Mouse (Mus musculus): ENCODE results near the gene Cacnb4. TPM values are rescaled to one million over a fixed set of nuclear protein-coding genes. Genes with fewer than 3 reads are reported as not detected.

Gene Cacnb4
- polyA plus RNA-seq, 1 experiment from 2014 or later = 2.0 TPM

GRCm38 (mm10) chr2:52544527-52544926 lies 132.1 kb downstream of the Cacnb4 start:
- H3K4me3 ChIP-seq (ENCODE audit: low read length) = no peak overlapping the region
- no peaks in the 10 kb centered on the region for H3K27me3 ChIP-seq (ENCODE audit: insufficient read depth, low read length)
- H3K9ac ChIP-seq (replicated peaks; ENCODE audit: low read length) = no peak overlapping the region
- WGBS = 65% methylated on average over 2 of the region's 2 CpGs
- ATAC-seq (ENCODE audit: low FRiP score, low TSS enrichment) = no peak
- no peak overlapping the region for H3K4me2 ChIP-seq (replicated peaks; ENCODE audit: low read depth, low read length)
- H3K4me1 ChIP-seq (ENCODE audit: insufficient read depth, low read length) = no peaks in the 10 kb centered on the region
- no peak overlapping the region for H3K27ac ChIP-seq (ENCODE audit: low read length)
- H3K36me3 ChIP-seq (ENCODE audit: insufficient read depth, low read length) = no peaks in the 10 kb centered on the region
- H3K9me3 ChIP-seq (ENCODE audit: low read length) = no peaks in the 10 kb centered on the region

- Histone ChIP-seq H3K36me3 (ENCODE audit: insufficient read depth, low read length) (no peaks in the 10 kb centered on the region), H3K4me1 (ENCODE audit: insufficient read depth, low read length) (no peaks in the 10 kb centered on the region), H3K9ac (replicated peaks; ENCODE audit: low read length) (no peak overlapping the region), H3K27ac (ENCODE audit: low read length) (no peak overlapping the region), H3K27me3 (ENCODE audit: insufficient read depth, low read length) (no peaks in the 10 kb centered on the region), H3K9me3 (ENCODE audit: low read length) (no peaks in the 10 kb centered on the region), H3K4me3 (ENCODE audit: low read length) (no peak overlapping the region), H3K4me2 (replicated peaks; ENCODE audit: low read depth, low read length) (no peak overlapping the region)
- no peak for ATAC-seq (ENCODE audit: low FRiP score, low TSS enrichment)
- WGBS = 94% methylated on average over 4 of the region's 4 CpGs
These were observed 135.6 kb downstream of the Cacnb4 start for GRCm38 (mm10) chr2:52541068-52541467.

DNA sequence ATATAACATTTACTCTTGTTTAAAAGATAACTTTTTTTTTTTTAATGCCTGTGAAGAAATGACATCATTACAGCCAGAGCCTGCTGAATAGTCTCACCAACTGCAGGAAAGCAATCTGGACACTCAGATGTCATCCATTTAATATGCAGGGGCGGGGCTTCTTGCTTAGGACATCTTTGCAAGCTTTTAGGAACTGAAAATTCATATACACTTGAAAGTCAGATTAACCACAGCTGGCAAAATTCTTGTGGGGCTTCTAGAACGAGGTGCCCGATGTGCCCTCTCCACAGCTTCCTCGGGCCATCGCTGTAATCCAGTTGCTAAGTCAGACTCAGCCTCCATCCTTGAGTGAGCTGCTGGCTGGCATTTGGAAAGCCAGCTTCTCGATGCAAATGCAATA lies 137.3 kb downstream of the Cacnb4 start:
- H3K4me3 ChIP-seq (ENCODE audit: low read length) = no peak overlapping the region
- H3K4me2 ChIP-seq (replicated peaks; ENCODE audit: low read depth, low read length) = no peak overlapping the region
- H3K36me3 ChIP-seq (ENCODE audit: insufficient read depth, low read length) = no peaks in the 10 kb centered on the region
- no peak for ATAC-seq (ENCODE audit: low FRiP score, low TSS enrichment)
- H3K9me3 ChIP-seq (ENCODE audit: low read length) = no peaks in the 10 kb centered on the region
- WGBS = 86% methylated on average over 6 of the region's 6 CpGs
- no peaks in the 10 kb centered on the region for H3K27me3 ChIP-seq (ENCODE audit: insufficient read depth, low read length)
- H3K9ac ChIP-seq (replicated peaks; ENCODE audit: low read length) = no peak overlapping the region
- H3K4me1 ChIP-seq (ENCODE audit: insufficient read depth, low read length) = no peaks in the 10 kb centered on the region
- no peak overlapping the region for H3K27ac ChIP-seq (ENCODE audit: low read length)

- H3K27me3 ChIP-seq (ENCODE audit: insufficient read depth, low read length) = no peaks in the 10 kb centered on the region
- H3K27ac ChIP-seq (ENCODE audit: low read length) = no peak overlapping the region
- H3K36me3 ChIP-seq (ENCODE audit: insufficient read depth, low read length) = no peaks in the 10 kb centered on the region
- no peak overlapping the region for H3K4me2 ChIP-seq (replicated peaks; ENCODE audit: low read depth, low read length)
- no peak overlapping the region for H3K9ac ChIP-seq (replicated peaks; ENCODE audit: low read length)
- H3K4me3 ChIP-seq (ENCODE audit: low read length) = no peak overlapping the region
- WGBS = 88% methylated on average over 3 of the region's 3 CpGs
- no peak for ATAC-seq (ENCODE audit: low FRiP score, low TSS enrichment)
- H3K4me1 ChIP-seq (ENCODE audit: insufficient read depth, low read length) = no peaks in the 10 kb centered on the region; the same call in 1 of the 2 replicates
- no peaks in the 10 kb centered on the region for H3K9me3 ChIP-seq (ENCODE audit: low read length)
These were observed 139.0 kb downstream of the Cacnb4 start for GRCm38 (mm10) chr2:52537645-52538044.

- Histone ChIP-seq H3K27ac (ENCODE audit: low read length) (no peak overlapping the region), H3K9ac (replicated peaks; ENCODE audit: low read length) (no peak overlapping the region), H3K27me3 (ENCODE audit: insufficient read depth, low read length) (no peaks in the 10 kb centered on the region), H3K4me3 (ENCODE audit: low read length) (no peak overlapping the region), H3K4me2 (replicated peaks; ENCODE audit: low read depth, low read length) (no peak overlapping the region), H3K36me3 (ENCODE audit: insufficient read depth, low read length) (no peaks in the 10 kb centered on the region), H3K9me3 (ENCODE audit: low read length) (no peaks in the 10 kb centered on the region), H3K4me1 (ENCODE audit: insufficient read depth, low read length) (no peaks in the 10 kb centered on the region; the same call in 1 of the 2 replicates)
- 64% methylated on average over 9 of the region's 9 CpGs for whole genome bisulfite sequencing
- no peak for ATAC-seq (ENCODE audit: low FRiP score, low TSS enrichment)
These were observed 139.5 kb downstream of the Cacnb4 start for GRCm38 (mm10) chr2:52537155-52537554.

DNA sequence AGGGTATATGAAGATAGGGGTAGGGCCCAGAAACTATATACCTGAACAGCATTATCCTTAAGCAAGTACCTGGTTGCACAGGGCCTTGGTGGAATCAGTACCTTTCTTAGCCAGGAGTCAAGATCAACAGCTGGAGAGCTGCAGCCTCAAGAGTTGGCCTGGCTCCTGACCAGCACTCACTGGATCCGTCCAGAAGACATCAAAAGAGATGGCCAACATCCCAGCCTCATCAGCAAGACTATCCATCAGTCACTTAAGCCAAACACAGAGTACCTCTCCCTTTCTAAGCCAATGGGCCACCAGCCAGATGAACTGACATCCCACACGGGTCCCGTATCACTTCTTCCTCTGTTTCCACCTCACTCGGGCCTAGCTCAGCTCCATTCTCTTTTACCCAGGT lies 140.1 kb downstream of the Cacnb4 start:
- H3K36me3 ChIP-seq (ENCODE audit: insufficient read depth, low read length) = no peaks in the 10 kb centered on the region
- ATAC-seq (ENCODE audit: low FRiP score, low TSS enrichment) = no peak
- 79% methylated on average over 4 of the region's 4 CpGs for WGBS

DNA sequence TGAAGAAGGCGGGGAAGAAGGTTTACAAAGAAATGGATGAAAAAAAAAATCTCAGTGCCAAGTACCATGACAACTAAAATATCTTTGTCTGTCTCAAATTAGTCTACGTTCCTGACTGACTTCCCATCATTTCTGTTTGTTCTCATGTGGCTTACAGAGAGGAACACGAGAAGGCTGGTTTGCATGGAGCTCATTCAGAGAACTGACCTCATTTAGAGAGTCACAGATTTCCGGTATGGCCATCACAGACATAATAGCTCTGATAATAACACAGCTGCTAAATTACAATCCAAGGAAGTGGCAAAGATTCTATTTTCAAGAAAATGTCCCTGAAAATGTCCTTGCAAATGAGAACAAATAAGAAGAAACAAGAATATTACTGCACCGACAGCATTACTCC lies 142.9 kb downstream of the Cacnb4 start:
- H3K27me3 ChIP-seq (ENCODE audit: insufficient read depth, low read length) = no peaks in the 10 kb centered on the region
- H3K36me3 ChIP-seq (ENCODE audit: insufficient read depth, low read length) = no peaks in the 10 kb centered on the region
- H3K4me2 ChIP-seq (replicated peaks; ENCODE audit: low read depth, low read length) = no peak overlapping the region
- no peaks in the 10 kb centered on the region for H3K9me3 ChIP-seq (ENCODE audit: low read length)
- no peak for ATAC-seq (ENCODE audit: low FRiP score, low TSS enrichment)
- 75% methylated on average over 5 of the region's 5 CpGs for WGBS
- H3K4me1 ChIP-seq (ENCODE audit: insufficient read depth, low read length) = no peaks in the 10 kb centered on the region; the same call in 1 of the 2 replicates
- H3K4me3 ChIP-seq (ENCODE audit: low read length) = no peak overlapping the region
- H3K9ac ChIP-seq (replicated peaks; ENCODE audit: low read length) = no peak overlapping the region
- no peak overlapping the region for H3K27ac ChIP-seq (ENCODE audit: low read length)

More for the DNA sequence above, 140.1 kb downstream of the Cacnb4 start:
- no peak overlapping the region for H3K4me2 ChIP-seq (replicated peaks; ENCODE audit: low read depth, low read length)
- no peaks in the 10 kb centered on the region for H3K9me3 ChIP-seq (ENCODE audit: low read length)
- H3K27me3 ChIP-seq (ENCODE audit: insufficient read depth, low read length) = no peaks in the 10 kb centered on the region
- no peak overlapping the region for H3K9ac ChIP-seq (replicated peaks; ENCODE audit: low read length)
- H3K4me1 ChIP-seq (ENCODE audit: insufficient read depth, low read length) = no peaks in the 10 kb centered on the region; the same call in 1 of the 2 replicates
- no peak overlapping the region for H3K27ac ChIP-seq (ENCODE audit: low read length)
- no peak overlapping the region for H3K4me3 ChIP-seq (ENCODE audit: low read length)

DNA sequence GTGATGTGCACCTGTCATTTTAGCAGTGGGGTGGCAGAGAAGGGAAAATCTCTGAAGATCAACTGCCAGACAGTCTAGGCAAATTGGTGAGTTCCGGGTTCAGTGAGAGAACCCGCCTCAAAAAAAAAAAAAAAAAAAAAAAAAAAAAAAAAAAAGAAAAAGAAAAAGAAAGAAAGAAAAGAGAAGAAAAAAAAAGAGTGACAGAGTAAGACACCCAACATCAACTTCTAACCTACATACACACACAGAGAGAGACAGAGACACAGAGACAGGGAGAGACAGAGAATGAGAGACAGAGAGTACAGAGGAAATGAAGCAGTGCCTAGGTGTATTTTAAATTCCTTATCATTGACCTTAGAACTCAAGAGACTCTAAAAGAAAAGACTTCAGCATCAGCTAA lies 146.1 kb downstream of the Cacnb4 start:
- 92% methylated on average over 2 of the region's 2 CpGs for WGBS
- H3K4me2 ChIP-seq (replicated peaks; ENCODE audit: low read depth, low read length) = no peak overlapping the region
- no peak for ATAC-seq (ENCODE audit: low FRiP score, low TSS enrichment)

DNA sequence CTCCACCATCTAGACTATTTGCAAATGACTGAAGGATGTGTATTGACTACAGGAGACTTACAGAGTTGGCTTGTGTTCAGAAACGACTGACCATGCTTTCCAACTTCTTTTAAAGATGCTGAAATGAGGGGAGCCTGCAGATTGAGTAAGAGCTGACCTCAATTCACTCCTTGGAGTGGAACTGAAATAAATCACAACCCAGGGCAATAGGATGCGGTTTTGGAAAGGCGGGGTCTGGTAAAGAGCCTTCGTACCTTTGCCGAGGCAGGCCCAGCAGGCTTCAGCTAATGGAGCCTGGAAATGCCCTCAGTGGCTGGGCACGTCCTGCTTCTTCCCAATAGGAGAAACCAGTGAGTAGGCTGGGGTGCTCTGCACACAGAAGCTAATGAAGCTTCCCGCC lies 147.4 kb downstream of the Cacnb4 start:
- Histone ChIP-seq H3K4me2 (replicated peaks; ENCODE audit: low read depth, low read length) (no peak overlapping the region), H3K4me1 (ENCODE audit: insufficient read depth, low read length) (no peaks in the 10 kb centered on the region; the same call in 1 of the 2 replicates), H3K27me3 (ENCODE audit: insufficient read depth, low read length) (no peaks in the 10 kb centered on the region), H3K4me3 (ENCODE audit: low read length) (no peak overlapping the region), H3K27ac (ENCODE audit: low read length) (no peak overlapping the region), H3K9me3 (ENCODE audit: low read length) (no peaks in the 10 kb centered on the region), H3K36me3 (ENCODE audit: insufficient read depth, low read length) (no peaks in the 10 kb centered on the region), H3K9ac (replicated peaks; ENCODE audit: low read length) (no peak overlapping the region)
- 80% methylated on average over 7 of the region's 7 CpGs for WGBS
- no peak for ATAC-seq (ENCODE audit: low FRiP score, low TSS enrichment)

More for the DNA sequence above, 146.1 kb downstream of the Cacnb4 start:
- no peaks in the 10 kb centered on the region for H3K27me3 ChIP-seq (ENCODE audit: insufficient read depth, low read length)
- H3K27ac ChIP-seq (ENCODE audit: low read length) = no peak overlapping the region
- no peaks in the 10 kb centered on the region for H3K36me3 ChIP-seq (ENCODE audit: insufficient read depth, low read length)
- H3K9me3 ChIP-seq (ENCODE audit: low read length) = no peaks in the 10 kb centered on the region
- H3K4me1 ChIP-seq (ENCODE audit: insufficient read depth, low read length) = no peaks in the 10 kb centered on the region; the same call in 1 of the 2 replicates
- H3K9ac ChIP-seq (replicated peaks; ENCODE audit: low read length) = no peak overlapping the region
- no peak overlapping the region for H3K4me3 ChIP-seq (ENCODE audit: low read length)

DNA sequence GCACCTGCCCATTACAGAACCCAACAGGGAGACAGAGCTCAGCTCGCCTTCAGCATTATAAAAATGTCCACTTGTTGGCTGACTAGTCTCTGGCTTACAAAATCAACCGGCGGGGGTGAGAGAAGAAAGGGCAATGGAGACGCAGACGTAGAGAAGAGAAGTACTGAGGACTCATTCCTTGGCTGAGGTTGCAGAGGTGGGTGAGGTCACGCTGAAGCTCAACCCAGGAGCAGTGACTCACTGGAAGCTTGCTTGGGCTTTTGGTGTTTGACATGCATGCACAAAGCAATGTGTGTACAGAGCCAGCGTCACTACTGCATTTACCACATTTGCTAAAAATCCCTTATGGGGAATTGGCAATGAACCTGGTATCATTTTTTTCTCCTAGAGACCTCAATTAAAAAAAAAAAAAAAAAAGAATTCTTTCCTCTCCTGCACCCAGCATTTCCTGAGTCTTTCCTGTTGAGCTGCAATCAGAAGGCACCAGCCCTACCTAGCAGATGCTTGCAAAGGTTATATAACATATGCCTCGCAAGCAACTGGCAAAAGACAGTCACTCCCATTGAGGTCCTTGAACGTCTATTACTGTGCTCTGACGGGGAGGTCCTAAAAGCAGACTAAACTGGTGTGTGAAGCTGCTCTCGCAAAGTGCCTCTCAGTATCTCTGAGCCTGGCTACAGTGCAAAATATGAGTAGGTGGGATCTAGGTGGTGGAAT lies 150.6 kb downstream of the Cacnb4 start:
- Histone ChIP-seq H3K9me3 (ENCODE audit: low read length) (no peaks in the 10 kb centered on the region), H3K4me3 (ENCODE audit: low read length) (no peak overlapping the region), H3K9ac (replicated peaks; ENCODE audit: low read length) (no peak overlapping the region), H3K4me1 (ENCODE audit: insufficient read depth, low read length) (no peaks in the 10 kb centered on the region), H3K4me2 (replicated peaks; ENCODE audit: low read depth, low read length) (no peak overlapping the region), H3K27me3 (ENCODE audit: insufficient read depth, low read length) (no peaks in the 10 kb centered on the region), H3K27ac (ENCODE audit: low read length) (no peak overlapping the region), H3K36me3 (ENCODE audit: insufficient read depth, low read length) (no peaks in the 10 kb centered on the region)
- ATAC-seq (ENCODE audit: low FRiP score, low TSS enrichment) = no peak
- 74% methylated on average over 11 of the region's 11 CpGs for WGBS
